Mouse (Mus musculus) heart, postnatal 0 days (tissue): ENCODE measurements around the gene Mllt6.

Source experiments
- CTCF ChIP-seq: IDR thresholded peaks from 2 replicates; pipeline ENCODE4 v1.5.1; 2016; ENCODE audit warnings: antibody characterized with exemption, control low read depth, low read depth
- EP300 ChIP-seq: IDR thresholded peaks from 2 replicates; pipeline ENCODE4 v1.6.1; 2016; ENCODE audit warnings: antibody characterized with exemption, low read depth

DNA sequence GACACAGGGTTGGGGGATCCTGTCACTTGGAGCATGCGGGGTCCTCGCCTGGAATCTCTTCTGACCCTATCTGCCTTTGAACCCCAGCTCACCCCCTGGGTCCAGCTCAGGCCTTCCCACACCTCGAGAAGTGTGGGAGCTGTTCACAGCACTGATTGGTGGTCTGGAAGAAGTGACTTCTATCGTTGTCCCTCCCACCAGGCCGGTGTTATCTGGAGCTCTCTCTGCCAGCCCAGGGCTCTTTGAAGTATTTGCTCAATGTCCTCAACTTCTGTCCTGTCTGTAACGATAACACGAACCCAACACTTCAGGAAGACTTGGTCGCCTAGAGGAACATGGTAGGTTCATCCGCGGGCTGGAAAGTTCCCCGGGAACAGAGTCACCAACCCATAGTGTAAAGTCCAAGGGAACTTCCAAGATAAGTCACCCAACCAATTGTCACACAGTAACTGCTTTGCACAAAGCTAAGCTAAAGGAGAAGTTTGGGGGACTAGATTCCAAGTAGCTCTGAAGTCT is 4.4 kb upstream of the Mllt6 start:
- TF ChIP-seq CTCF (no peak), EP300 (no peak)
